Mouse (Mus musculus) megakaryocyte, embryonic 14.5 days (primary cell): ENCODE data around the gene Dusp13.

Experiments used
- FLI1 ChIP-seq: IDR thresholded peaks from 2 replicates; pipeline ENCODE4 v1.6.1; 2012; ENCODE audit warnings: low read length, inconsistent platforms, mixed read lengths
- GATA1 ChIP-seq: IDR thresholded peaks from 3 replicates; pipeline ENCODE4 v1.6.1; 2012; ENCODE audit warnings: mixed read lengths, low read length, inconsistent platforms, borderline replicate concordance

DNA sequence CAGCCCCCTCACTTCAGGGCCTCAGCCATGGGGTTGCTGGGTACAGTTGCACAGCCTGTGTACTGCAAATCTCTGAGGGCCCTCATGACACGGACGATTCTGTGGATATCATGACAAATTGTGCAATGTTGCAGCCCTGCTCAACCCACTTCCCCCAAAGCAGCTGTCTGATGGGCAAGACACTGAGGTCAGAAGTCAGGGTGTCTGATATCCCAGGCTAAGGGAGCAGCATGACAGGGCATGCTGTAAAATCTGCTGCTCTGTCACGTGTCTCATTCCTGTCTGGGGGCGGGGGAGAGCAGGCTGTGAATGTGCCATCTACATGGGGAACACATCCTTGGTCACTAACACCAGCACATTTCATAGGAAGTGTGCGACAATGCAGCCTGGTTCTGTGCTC, 5.8 kb downstream of the Dusp13 start:
- TF ChIP-seq GATA1 (no peak), FLI1 (no peak)
